Mouse (Mus musculus): ENCODE data around the gene Ctrl.

GRCm38 (mm10) chr8:105935105-105935504 is 1.4 kb upstream of the Ctrl start:
- TF ChIP-seq CTCF (IDR thresholded peaks at IDR 0.05; ENCODE audit: extremely low read depth, insufficient read depth, insufficient read length, insufficient replicate concordance), result no peak
- TF ChIP-seq POLR2A (IDR thresholded peaks at IDR 0.05; ENCODE audit: low read depth, low read length), result no peak
